Comparison of ENCODE assay signal across 27 mouse cellular contexts in genomic region chr5:32425485-32426171, GRCm38 (mm10). TPM values are rescaled to one million over a fixed set of nuclear protein-coding genes. Genes with fewer than 3 reads are reported as not detected.
DNase-seq lines count a peak whose midpoint lies in the region; ATAC-seq and TF ChIP-seq lines count a peak whose summit lies in the region.
"Had no signal": no experiment of that assay in that cellular context is flagged by ENCODE, and none has a peak within 500 bp of the region (broad histone marks: within the 10 kb centered on the region; RNA-seq: fewer than 3 reads in every experiment).

No protein-coding gene starts in this region.

- WGBS in kidney, adult 2 months = 57% methylated on average over 14 of the region's 14 CpGs
- WGBS in stomach, embryonic 15.5 days = 58% methylated on average over 14 of the region's 14 CpGs
- 72% methylated on average over 14 of the region's 14 CpGs for WGBS in neural tube, embryonic 15.5 days
- 75% methylated on average over 14 of the region's 14 CpGs for WGBS in midbrain, embryonic 14.5 days

- H3K27ac ChIP-seq in kidney, adult 2 months (ENCODE audit: insufficient read depth, low read depth, low read length) = no peak overlapping the region; the same call in 1 of the 2 replicates
- 0 out of 2 replicates have a peak overlapping the region, but pooled peaks have one; percentile 31 for H3K27ac ChIP-seq in stomach, embryonic 15.5 days
- H3K27ac ChIP-seq in neural tube, embryonic 15.5 days (replicated peaks) = no peak overlapping the region
- H3K27ac ChIP-seq in midbrain, embryonic 14.5 days (replicated peaks; ENCODE audit: low read depth, low read length) = no peak overlapping the region
- H3K27ac ChIP-seq: hindbrain, embryonic 12.5 days; hindbrain, postnatal 0 days; intestine, embryonic 15.5 days; lung, embryonic 15.5 days; midbrain, embryonic 10.5 days had no signal

- no peak overlapping the region for H3K4me3 ChIP-seq in kidney, adult 2 months (ENCODE audit: insufficient read depth, low read depth, low read length)
- H3K4me3 ChIP-seq in stomach, embryonic 15.5 days (replicated peaks) = no peak overlapping the region
- H3K4me3 ChIP-seq in neural tube, embryonic 15.5 days (replicated peaks) = no peak overlapping the region
- H3K4me3 ChIP-seq in midbrain, embryonic 14.5 days (replicated peaks; ENCODE audit: low read depth, low read length) = no peak overlapping the region
- H3K4me3 ChIP-seq: hindbrain, embryonic 12.5 days; intestine, embryonic 15.5 days; lung, embryonic 15.5 days; midbrain, embryonic 10.5 days had no signal

- H3K4me2 ChIP-seq in stomach, embryonic 15.5 days = 0 out of 2 replicates have a peak overlapping the region, but pooled peaks have one; percentile 4
- H3K4me2 ChIP-seq in neural tube, embryonic 15.5 days = no peak overlapping the region
- H3K4me2 ChIP-seq in midbrain, embryonic 14.5 days (ENCODE audit: low read length) = no peak overlapping the region
- H3K4me2 ChIP-seq: heart, embryonic 11.5 days; hindbrain, embryonic 12.5 days; intestine, embryonic 15.5 days; lung, embryonic 15.5 days had no signal

- no peaks in the 10 kb centered on the region for H3K9me3 ChIP-seq in stomach, embryonic 15.5 days
- no peaks in the 10 kb centered on the region for H3K9me3 ChIP-seq in neural tube, embryonic 15.5 days (replicated peaks)
- H3K9me3 ChIP-seq in midbrain, embryonic 14.5 days (ENCODE audit: control insufficient read depth, low read length) = no peaks in the 10 kb centered on the region
- H3K9me3 ChIP-seq: hindbrain, embryonic 12.5 days; intestine, embryonic 15.5 days; lung, embryonic 15.5 days; midbrain, embryonic 10.5 days had no signal

- TF ChIP-seq CTCF in kidney, adult 2 months (conservative IDR thresholded peaks at IDR 0.05; ENCODE audit: insufficient read depth, insufficient read length, low read depth, low read length) = no peak

- ATAC-seq in stomach, embryonic 15.5 days (ENCODE audit: insufficient read depth, low FRiP score, low read depth) = no peak
- ATAC-seq in neural tube, embryonic 15.5 days (ENCODE audit: low FRiP score) = no peak
- ATAC-seq in midbrain, embryonic 14.5 days (ENCODE audit: low FRiP score, low TSS enrichment) = no peak
- ATAC-seq: activated CD4-positive, CD25-positive, alpha-beta regulatory T cell, adult 4 months; CD4-positive, CD25-positive, alpha-beta regulatory T cell, adult 4 months; hindbrain, postnatal 0 days; intestine, embryonic 15.5 days; midbrain, embryonic 16.5 days had no signal

- H3K27me3 ChIP-seq in kidney, adult 2 months (replicated peaks; ENCODE audit: control insufficient read depth, insufficient read depth, low read length) = no peaks in the 10 kb centered on the region
- no peaks in the 10 kb centered on the region for H3K27me3 ChIP-seq in stomach, embryonic 15.5 days (replicated peaks)
- no peaks in the 10 kb centered on the region for H3K27me3 ChIP-seq in neural tube, embryonic 15.5 days (replicated peaks)
- H3K27me3 ChIP-seq in midbrain, embryonic 14.5 days (ENCODE audit: control insufficient read depth, insufficient read depth, low read length) = no peaks in the 10 kb centered on the region
- H3K27me3 ChIP-seq: hindbrain, embryonic 12.5 days; intestine, embryonic 15.5 days; lung, embryonic 15.5 days had no signal

- no peaks in the 10 kb centered on the region for H3K36me3 ChIP-seq in kidney, adult 2 months (ENCODE audit: control insufficient read depth, insufficient read depth, low read length)
- H3K36me3 ChIP-seq in stomach, embryonic 15.5 days = no peaks in the 10 kb centered on the region
- no peaks in the 10 kb centered on the region for H3K36me3 ChIP-seq in neural tube, embryonic 15.5 days
- H3K36me3 ChIP-seq in midbrain, embryonic 14.5 days (ENCODE audit: control insufficient read depth, insufficient read depth, low read length) = no peaks in the 10 kb centered on the region
- H3K36me3 ChIP-seq: hindbrain, embryonic 12.5 days; intestine, embryonic 15.5 days; lung, embryonic 15.5 days; midbrain, embryonic 10.5 days had no signal

- peak; percentile 56 for DNase-seq in kidney, adult 2 months
- DNase-seq in kidney, postnatal 10 days = no peak
- peak; percentile 43 for DNase-seq in Muller cell, postnatal 12 days (ENCODE audit: inconsistent ontology term)
- peak; percentile 21 for DNase-seq in brain, adult 2 months (ENCODE audit: low read depth, low spot score)
- no peak for DNase-seq in midbrain, embryonic 14.5 days
- DNase-seq: adrenal gland, adult 8-10 months; cerebellum, adult 11-12 months; cerebellum, adult 9-11 months; gastrocnemius, postnatal 25 days; heart, adult 18-20 months; heart, postnatal 36 days; left cerebral cortex, postnatal 4 days; liver; right cerebral cortex, adult 18-20 months; spleen, adult 18-20 months; thymus, postnatal 4 days had no signal

- peaks cover 2% of the 10 kb centered on the region; the same call in 1 of the 2 replicates for H3K4me1 ChIP-seq in kidney, adult 2 months (ENCODE audit: control insufficient read depth, insufficient read depth, low read length)
- peaks cover 7% of the 10 kb centered on the region; the same call in 1 of the 2 replicates for H3K4me1 ChIP-seq in stomach, embryonic 15.5 days
- peaks cover 10% of the 10 kb centered on the region for H3K4me1 ChIP-seq in neural tube, embryonic 15.5 days
- no peaks in the 10 kb centered on the region for H3K4me1 ChIP-seq in midbrain, embryonic 14.5 days (ENCODE audit: control insufficient read depth, insufficient read depth, low read length)

- no peak overlapping the region for H3K9ac ChIP-seq in stomach, embryonic 15.5 days
- H3K9ac ChIP-seq in neural tube, embryonic 15.5 days (replicated peaks) = no peak overlapping the region
- H3K9ac ChIP-seq in midbrain, embryonic 14.5 days (replicated peaks; ENCODE audit: low read length) = no peak overlapping the region
- H3K9ac ChIP-seq: hindbrain, embryonic 12.5 days; intestine, embryonic 15.5 days; lung, embryonic 15.5 days had no signal

- no peak for TF ChIP-seq POLR2A in kidney, adult 2 months (IDR thresholded peaks at IDR 0.05; ENCODE audit: low read depth, low read length)

RNA-seq across cellular contexts. Expression of gene Ppp1cb, which starts 33.0 kb away (rescaled TPM):
- 25.4 and 46.3 TPM in 2 replicates for polyA plus RNA-seq in kidney, adult 2 months (2012; rRNA removed)
- polyA plus RNA-seq in stomach, embryonic 15.5 days (2015; fragmentation: Nextera tagmentation; extraction: Ambion mirVana) = 234 and 253 TPM in 2 replicates
- 198 and 203 TPM in 2 replicates for polyA plus RNA-seq in neural tube, embryonic 15.5 days (2015; fragmentation: Nextera tagmentation; extraction: Ambion mirVana)
- 247 and 254 TPM in 2 replicates for polyA plus RNA-seq in midbrain, embryonic 14.5 days (2014; fragmentation: Nextera tagmentation; extraction: Ambion mirVana)

Comparison
In these comparisons a context has a peak if more than half of its experiments do, and no peak if none do; other contexts are left out.
1. DNase-seq: peak in kidney, adult 2 months (single experiment), Muller cell, postnatal 12 days (single experiment) and brain, adult 2 months (single experiment); none in kidney, postnatal 10 days (single experiment) and midbrain, embryonic 14.5 days (single experiment).